Mouse (Mus musculus) erythroblast, embryonic 14.5 days (primary cell): ENCODE data around the gene Ubac1.

Experiments used
- GATA1 ChIP-seq: IDR thresholded peaks from 2 replicates; pipeline ENCODE4 v1.6.1; 2012; ENCODE audit warnings: low read length, inconsistent platforms, mixed read lengths
- TAL1 ChIP-seq: IDR thresholded peaks from 3 replicates; pipeline ENCODE4 v1.6.1; 2012; ENCODE audit warnings: low read length, inconsistent platforms, mixed read lengths

- no peak for TF ChIP-seq TAL1
- no peak for TF ChIP-seq GATA1
Observed at GRCm38 (mm10) chr2:25994791-25995190, 26.8 kb downstream of the Ubac1 start.
